Mouse (Mus musculus): ENCODE data around the gene Tatdn2.

Tatdn2 gene

GRCm38 (mm10) chr6:113696582-113697221 lies at the start of gene Tatdn2:
Gene Tatdn2, plus strand, starts transcription at chr6:113697050.
- DNase-seq (ENCODE audit: low spot score in 2 of 2) = peak; percentile 88 to 97

GRCm38 (mm10) chr6:113649346-113650196 lies 47.3 kb upstream of the Tatdn2 start:
- DNase-seq (ENCODE audit: low spot score in 2 of 2) = no peak

- no peak for DNase-seq (ENCODE audit: low spot score in 2 of 2)
These were observed 46.6 kb upstream of the Tatdn2 start for GRCm38 (mm10) chr6:113650197-113650640.

GRCm38 (mm10) chr6:113651626-113652025 lies 45.2 kb upstream of the Tatdn2 start:
- no peak for DNase-seq (ENCODE audit: low spot score in 2 of 2)

GRCm38 (mm10) chr6:113653551-113653950 lies 43.3 kb upstream of the Tatdn2 start:
- DNase-seq (ENCODE audit: low spot score in 2 of 2) = no peak

GRCm38 (mm10) chr6:113654102-113654501 lies 42.7 kb upstream of the Tatdn2 start:
- no peak for DNase-seq (ENCODE audit: low spot score in 2 of 2)

GRCm38 (mm10) chr6:113654753-113655397 lies 42.0 kb upstream of the Tatdn2 start:
- DNase-seq (ENCODE audit: low spot score in 2 of 2) = no peak

- no peak for DNase-seq (ENCODE audit: low spot score in 2 of 2)
These were observed 41.4 kb upstream of the Tatdn2 start for GRCm38 (mm10) chr6:113655475-113655874.

GRCm38 (mm10) chr6:113656847-113657246 lies 40.0 kb upstream of the Tatdn2 start:
- peak in 1 of 2 experiments; percentile 52 for DNase-seq (ENCODE audit: low spot score in 2 of 2)

GRCm38 (mm10) chr6:113658226-113658625 lies 38.6 kb upstream of the Tatdn2 start:
- DNase-seq (ENCODE audit: low spot score in 2 of 2) = no peak

GRCm38 (mm10) chr6:113659648-113660491 lies 37.0 kb upstream of the Tatdn2 start:
- DNase-seq (ENCODE audit: low spot score in 2 of 2) = no peak

- no peak for DNase-seq (ENCODE audit: low spot score in 2 of 2)
These were observed 36.1 kb upstream of the Tatdn2 start for GRCm38 (mm10) chr6:113660492-113661352.

- DNase-seq (ENCODE audit: low spot score in 2 of 2) = no peak
These were observed 35.3 kb upstream of the Tatdn2 start for GRCm38 (mm10) chr6:113661353-113662241.

GRCm38 (mm10) chr6:113662964-113663700 lies 33.7 kb upstream of the Tatdn2 start:
- no peak for DNase-seq (ENCODE audit: low spot score in 2 of 2)

GRCm38 (mm10) chr6:113664305-113664704 lies 32.5 kb upstream of the Tatdn2 start:
- DNase-seq (ENCODE audit: low spot score in 2 of 2) = no peak

GRCm38 (mm10) chr6:113667611-113668122 lies 29.2 kb upstream of the Tatdn2 start:
- DNase-seq (ENCODE audit: low spot score in 2 of 2) = no peak

- DNase-seq (ENCODE audit: low spot score in 2 of 2) = no peak
These were observed 28.3 kb upstream of the Tatdn2 start for GRCm38 (mm10) chr6:113668287-113669154.

GRCm38 (mm10) chr6:113669821-113670220 lies 27.0 kb upstream of the Tatdn2 start:
- DNase-seq (ENCODE audit: low spot score in 2 of 2) = no peak

Data from urinary bladder, adult 18-20 months (tissue).